Mouse (Mus musculus) pancreas, adult 10 weeks (tissue): ENCODE results near the gene Tecpr2. TPM values are rescaled to one million over a fixed set of nuclear protein-coding genes. Genes with fewer than 3 reads are reported as not detected.

Experiments used
- polyA plus RNA-seq: library from polyadenylated mRNA; stranded (reverse); fragments of 350-450 nt; fragmentation: Illumina TruSeq; extraction: RNeasy Lipid Tissue Mini Kit (QIAGEN cat#74804); gene quantifications from one replicate; pipeline ENCODE4 v1.2.3, GENCODE M21; 2015; ENCODE audit warnings: low read depth, low replicate concordance; ENCODE audit not compliant: insufficient read depth

Gene Tecpr2
- polyA plus RNA-seq: 2.6 TPM

DNA sequence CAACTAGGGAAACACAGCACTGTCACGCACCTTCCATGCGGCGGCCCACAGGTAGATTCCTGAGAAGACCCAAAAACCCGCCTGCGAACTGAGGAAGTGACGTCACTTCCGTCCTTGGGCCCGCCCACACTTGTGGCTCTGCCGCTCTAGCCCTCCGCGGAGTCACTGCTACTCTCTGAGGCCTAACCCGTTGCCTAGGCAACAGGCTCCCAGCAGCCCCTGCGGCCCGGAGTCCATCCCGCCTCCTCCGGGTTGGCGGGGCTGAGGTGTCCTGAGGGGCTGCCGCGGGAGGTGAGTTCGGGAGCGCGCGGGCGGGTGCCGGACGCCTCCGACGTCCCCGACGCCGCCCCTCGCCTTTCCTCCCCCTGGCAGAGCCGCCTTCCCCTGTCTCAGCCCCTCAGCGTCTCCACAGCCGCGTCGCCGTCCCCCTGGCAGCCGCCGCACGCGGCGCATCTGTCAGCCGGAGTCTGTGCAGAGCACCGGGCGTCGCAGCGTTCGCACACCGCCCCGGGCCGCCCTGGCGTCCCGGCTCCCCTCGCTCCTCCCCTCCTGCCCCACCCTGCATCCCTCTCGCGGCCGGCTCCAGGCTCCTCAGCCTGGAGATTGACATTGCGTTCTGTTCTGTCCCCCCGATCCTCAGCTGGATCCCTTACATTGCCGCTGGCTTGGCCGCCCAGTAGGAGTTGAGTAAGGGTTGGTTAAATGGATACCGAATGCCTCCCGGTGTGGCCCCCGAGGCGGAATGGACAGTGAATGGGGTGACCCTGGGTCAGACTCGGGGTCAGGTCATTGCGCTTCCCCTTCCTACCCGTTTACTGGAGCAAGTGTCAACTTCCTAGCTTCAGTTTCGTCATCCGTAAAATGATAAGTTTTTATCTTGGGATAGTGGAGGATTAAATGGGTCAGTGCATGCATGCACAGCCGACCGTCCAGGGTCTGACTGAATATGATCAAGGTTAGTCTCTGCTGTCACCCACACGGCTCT lies at the start of gene Tecpr2, which contains the start of gene Cinp:
Tecpr2 (plus strand) TSS at position 229 of the 985 bp plus-strand sequence.
Cinp (minus strand) TSS at position 110 of the 985 bp plus-strand sequence.

DNA sequence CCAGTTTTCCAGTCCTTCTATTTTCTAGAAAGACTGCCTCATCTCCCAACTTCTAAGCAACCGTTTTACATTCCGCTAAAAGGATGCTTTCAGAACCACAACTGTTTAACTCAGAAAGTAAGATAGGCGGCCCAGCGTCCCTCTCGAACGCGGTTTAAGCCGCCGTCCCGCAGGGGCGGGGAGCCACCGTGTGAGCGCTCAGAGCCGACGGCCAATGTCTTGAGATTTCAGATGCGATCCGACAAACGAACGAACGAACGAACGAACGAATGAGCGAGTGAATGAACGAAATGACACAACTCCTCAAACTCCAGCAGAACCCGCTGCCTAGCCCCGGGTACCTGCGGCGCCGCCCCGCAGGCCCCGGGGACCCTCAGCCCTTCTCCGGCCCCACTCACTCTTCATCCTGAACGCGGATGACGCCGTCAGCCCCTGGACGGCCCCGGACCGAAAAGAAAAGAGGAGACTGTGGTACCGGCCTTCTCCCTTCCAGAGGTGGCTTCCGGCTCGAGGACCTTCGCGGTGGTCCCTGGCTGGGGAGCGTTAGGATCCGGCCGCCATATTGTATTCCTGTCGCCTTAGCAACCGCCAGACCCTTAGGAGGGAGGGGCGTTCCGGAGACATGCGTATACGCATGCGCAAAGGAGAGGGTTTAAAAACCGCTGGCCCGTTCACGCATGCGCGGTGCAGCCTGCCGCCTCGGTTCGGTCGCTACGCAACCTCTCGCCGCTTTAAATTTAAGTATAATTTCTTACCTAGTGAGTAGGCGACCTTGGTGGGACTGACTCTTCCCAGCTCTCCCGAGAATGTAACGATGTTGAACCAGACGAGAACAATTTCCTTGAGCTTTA lies 48.5 kb upstream of the Tecpr2 start, which contains the start of gene Mok:
Mok (minus strand) TSS at position 592 of the 851 bp plus-strand sequence.

DNA sequence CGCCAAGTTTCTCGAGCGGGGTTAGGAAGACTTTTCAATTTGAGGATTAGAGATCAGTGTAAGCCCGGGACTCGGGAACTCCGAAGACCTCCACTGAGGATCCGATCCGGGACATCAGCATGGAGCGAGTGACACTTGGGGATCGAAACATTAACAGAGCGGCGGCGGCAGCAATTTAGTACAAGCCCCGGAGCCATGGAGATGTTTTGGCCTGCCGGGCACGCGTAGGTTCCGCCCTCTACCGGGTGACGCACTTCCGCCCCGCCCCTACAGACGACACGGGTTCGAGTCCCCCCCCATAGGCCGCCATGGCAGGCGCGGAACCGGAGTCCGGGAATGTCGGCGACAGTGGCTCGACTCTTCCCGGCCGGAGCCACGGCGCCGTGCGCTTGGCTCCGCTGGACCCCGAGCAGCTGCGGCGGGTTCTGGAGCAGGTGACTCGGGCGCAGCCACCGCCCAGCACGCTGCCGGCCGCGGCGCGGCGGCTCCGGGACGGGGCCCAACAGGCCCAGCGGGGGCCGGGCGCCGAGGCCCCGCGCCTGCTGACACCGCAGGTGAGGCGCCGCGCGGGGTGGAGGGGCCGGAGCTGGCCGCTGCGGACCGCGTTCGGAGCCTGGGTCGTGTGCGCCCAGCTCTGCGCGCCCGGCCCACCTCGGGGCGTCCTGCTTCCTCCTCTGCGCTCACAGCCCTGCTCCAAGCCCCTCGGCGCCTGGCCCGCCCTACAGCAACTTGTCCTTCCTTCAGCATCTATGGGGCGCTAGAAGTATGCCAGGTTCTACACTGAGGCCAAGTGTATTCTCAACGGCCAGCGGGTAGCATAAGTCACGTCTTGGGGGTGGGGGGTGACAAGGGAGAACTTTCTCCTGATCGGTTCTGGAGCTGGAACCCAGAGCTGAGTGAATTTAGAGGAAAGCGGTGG lies 38.8 kb upstream of the Tecpr2 start, which contains the start of gene Zfp839:
Zfp839 (plus strand) TSS at position 244 of the 919 bp plus-strand sequence.

DNA sequence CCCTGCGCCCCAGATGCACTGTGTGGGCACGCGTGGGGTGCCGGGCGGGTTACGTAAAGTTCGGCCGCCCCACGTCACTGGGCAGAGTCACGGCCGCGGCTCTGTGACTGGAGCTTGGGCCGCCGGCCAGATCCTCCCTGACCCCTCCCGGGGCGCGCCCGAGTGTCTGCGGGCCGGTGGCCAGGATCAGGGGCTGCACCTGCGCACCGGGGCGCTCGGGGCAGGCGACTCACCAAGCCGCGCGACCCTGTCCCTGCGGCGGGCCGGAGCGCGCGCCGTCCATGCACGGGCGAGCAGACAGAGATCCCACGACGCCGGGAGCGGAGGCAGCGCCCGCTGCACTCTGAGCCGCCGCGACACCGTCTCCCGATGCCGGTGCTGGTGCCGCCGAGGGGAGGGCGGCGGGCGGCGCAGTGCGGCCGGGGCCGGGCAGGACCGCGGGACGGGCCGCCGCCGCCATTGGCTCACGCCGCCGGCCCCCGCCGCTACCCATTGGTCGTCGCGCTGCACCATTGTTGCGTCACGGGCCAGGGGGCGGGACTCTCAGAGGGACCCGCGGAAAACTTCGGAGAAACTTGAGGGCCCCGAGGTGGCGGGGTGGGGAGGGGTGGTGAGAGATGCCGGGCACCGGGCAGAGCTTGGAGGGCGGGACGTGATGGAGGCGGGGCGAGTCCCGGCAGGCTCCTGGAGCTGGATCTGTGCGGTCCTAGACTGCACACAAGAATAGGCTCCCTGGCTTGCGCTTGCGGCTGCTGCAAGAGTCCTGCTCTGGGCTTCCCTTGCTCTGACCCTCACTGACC lies 89.7 kb downstream of the Tecpr2 start, which contains the start of gene Ankrd9:
Ankrd9 (minus strand) TSS at position 434 of the 800 bp plus-strand sequence.

Other genes starting within 250 kb of the Tecpr2 start
- not detected for gene 1700001K19Rik, start 206.6 kb upstream of the Tecpr2 start, polyA plus RNA-seq
- gene Hsp90aa1, start 186.5 kb upstream of the Tecpr2 start, polyA plus RNA-seq: 49.1 TPM
- gene Wdr20, start 151.3 kb upstream of the Tecpr2 start, polyA plus RNA-seq: 8.1 TPM
- gene Mok, start 48.3 kb upstream of the Tecpr2 start, polyA plus RNA-seq: 1.4 TPM
- gene Zfp839, start 39.0 kb upstream of the Tecpr2 start, polyA plus RNA-seq: 3.4 TPM
- 9.1 TPM for gene Cinp, start 119 bp upstream of the Tecpr2 start, polyA plus RNA-seq
- 1.6 TPM for gene Ankrd9, start 89.8 kb downstream of the Tecpr2 start, polyA plus RNA-seq
- 3.4 TPM for gene Rcor1, start 150.1 kb downstream of the Tecpr2 start, polyA plus RNA-seq